Mouse (Mus musculus) hindbrain, embryonic 13.5 days (tissue): ENCODE data around the gene Tenm3. TPM values are rescaled to one million over a fixed set of nuclear protein-coding genes. Genes with fewer than 3 reads are reported as not detected.

Experiments used
- ATAC-seq: fragments of 200-750 bp; cut with Nextera tagmentation; 2 replicates; pipeline ENCODE4 v1.8.0; 2017; ENCODE audit warnings: moderate TSS enrichment; ENCODE audit not compliant: low FRiP score
- H3K27ac ChIP-seq: fragments of 300-500 bp; sonication (generic); 2 replicates; pipeline ENCODE4 v1.5.1; 2015; ENCODE audit warnings: inconsistent platforms, mild to moderate bottlenecking, moderate library complexity
- H3K27me3 ChIP-seq: fragments of 300-500 bp; sonication (generic); 2 replicates; pipeline ENCODE4 v1.6.1; 2015; ENCODE audit warnings: mild to moderate bottlenecking, inconsistent platforms
- H3K36me3 ChIP-seq: fragments of 300-500 bp; sonication (generic); 2 replicates; pipeline ENCODE4 v1.6.1; 2015; ENCODE audit warnings: mild to moderate bottlenecking, inconsistent platforms
- H3K4me1 ChIP-seq: fragments of 300-500 bp; sonication (generic); replicated peaks from 2 replicates; pipeline ENCODE4 v1.6.1; 2015; ENCODE audit warnings: inconsistent platforms
- H3K4me2 ChIP-seq: fragments of 300-500 bp; sonication (generic); 2 replicates; pipeline ENCODE4 v1.6.1; 2015; ENCODE audit warnings: inconsistent platforms, mild to moderate bottlenecking, moderate library complexity
- H3K4me3 ChIP-seq: fragments of 300-500 bp; sonication (generic); 2 replicates; pipeline ENCODE4 v1.5.1; 2015; ENCODE audit warnings: mild to moderate bottlenecking, inconsistent platforms
- H3K9ac ChIP-seq: fragments of 300-500 bp; sonication (generic); 2 replicates; pipeline ENCODE4 v1.6.1; 2015; ENCODE audit warnings: mild to moderate bottlenecking, inconsistent platforms
- H3K9me3 ChIP-seq: fragments of 300-500 bp; sonication (generic); 2 replicates; pipeline ENCODE4 v1.6.1; 2016; ENCODE audit warnings: inconsistent platforms
- WGBS: fragments of 180-500 bp; shearing (Covaris S2); methylation state at CpG from one replicate; pipeline ENCODE4 v1.1.7; 2015; 5-methylcytosine and 5-hydroxymethylcytosine counted together
- polyA plus RNA-seq: library from polyadenylated mRNA; unstranded; fragments of >200 nt; fragmentation: Nextera tagmentation; extraction: Ambion mirVana; gene quantifications from 2 replicates; pipeline ENCODE4 v1.2.1, GENCODE M21; 2015

The Tenm3 gene
- polyA plus RNA-seq, 1 experiment from 2014 or later: 35.7 TPM

- Histone ChIP-seq H3K4me3 (no peak overlapping the region), H3K9me3 (no peaks in the 10 kb centered on the region), H3K27me3 (0 out of 2 replicates have a peak, but pooled peaks cover 3% of the 10 kb centered on the region), H3K27ac (no peak overlapping the region), H3K36me3 (peaks cover 55% of the 10 kb centered on the region), H3K4me1 (no peaks in the 10 kb centered on the region), H3K9ac (no peak overlapping the region), H3K4me2 (no peak overlapping the region)
- no peak for ATAC-seq
- 95% methylated on average over 3 of the region's 3 CpGs for WGBS
These were observed 550.0 kb downstream of the Tenm3 start for GRCm38 (mm10) chr8:48293797-48294196.

DNA sequence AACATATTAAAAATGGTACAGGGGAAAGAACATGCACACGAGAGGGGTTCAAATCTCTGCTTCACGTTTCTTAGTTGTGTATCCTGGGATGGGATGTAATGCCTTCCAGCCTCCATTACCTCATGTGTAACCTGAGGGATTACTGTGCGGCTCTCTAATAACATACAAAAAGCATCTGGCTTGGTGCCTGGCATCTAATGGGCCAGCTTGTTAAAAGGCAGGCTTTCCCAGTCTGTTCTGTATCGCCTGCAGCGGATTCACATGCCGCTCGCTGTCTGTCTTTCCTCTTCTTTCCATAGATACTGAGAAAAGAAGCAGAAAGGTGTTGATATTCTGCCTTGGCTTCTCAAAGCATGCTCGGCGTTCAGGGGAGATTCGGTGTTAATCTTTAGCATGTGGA is 558.3 kb downstream of the Tenm3 start:
- Histone ChIP-seq H3K4me3 (no peak overlapping the region), H3K9ac (no peak overlapping the region), H3K4me1 (no peaks in the 10 kb centered on the region), H3K27me3 (no peaks in the 10 kb centered on the region), H3K4me2 (no peak overlapping the region), H3K9me3 (no peaks in the 10 kb centered on the region), H3K36me3 (peaks cover 12% of the 10 kb centered on the region; the same call in 1 of the 2 replicates), H3K27ac (no peak overlapping the region)
- WGBS: 81% methylated on average over 10 of the region's 10 CpGs
- no peak for ATAC-seq

- Histone ChIP-seq H3K4me3 (no peak overlapping the region), H3K9me3 (no peaks in the 10 kb centered on the region), H3K4me2 (no peak overlapping the region), H3K27ac (no peak overlapping the region), H3K9ac (no peak overlapping the region), H3K36me3 (peaks cover 10% of the 10 kb centered on the region), H3K4me1 (no peaks in the 10 kb centered on the region), H3K27me3 (no peaks in the 10 kb centered on the region)
- ATAC-seq: no peak
- 89% methylated on average over 11 of the region's 11 CpGs for WGBS
These were observed 561.9 kb downstream of the Tenm3 start for GRCm38 (mm10) chr8:48281855-48282254.

GRCm38 (mm10) chr8:48279360-48279759 is 564.4 kb downstream of the Tenm3 start:
- no peak overlapping the region for H3K4me3 ChIP-seq
- ATAC-seq: no peak
- H3K9ac ChIP-seq: no peak overlapping the region
- H3K36me3 ChIP-seq: peaks cover 35% of the 10 kb centered on the region
- H3K27me3 ChIP-seq: no peaks in the 10 kb centered on the region
- no peak overlapping the region for H3K4me2 ChIP-seq
- peaks cover 9% of the 10 kb centered on the region for H3K9me3 ChIP-seq
- WGBS: 89% methylated on average over 2 of the region's 2 CpGs
- no peaks in the 10 kb centered on the region for H3K4me1 ChIP-seq
- H3K27ac ChIP-seq: no peak overlapping the region

- peaks cover 9% of the 10 kb centered on the region for H3K9me3 ChIP-seq
- 24% methylated on average over 15 of the region's 15 CpGs for WGBS
- no peak overlapping the region for H3K9ac ChIP-seq
- H3K4me1 ChIP-seq: no peaks in the 10 kb centered on the region
- H3K27me3 ChIP-seq: no peaks in the 10 kb centered on the region
- H3K4me3 ChIP-seq: no peak overlapping the region
- no peak overlapping the region for H3K4me2 ChIP-seq
- peaks cover 32% of the 10 kb centered on the region for H3K36me3 ChIP-seq
- no peak overlapping the region for H3K27ac ChIP-seq
- peak; percentile 61; the same call in 1 of the 2 replicates for ATAC-seq
These were observed 565.6 kb downstream of the Tenm3 start for GRCm38 (mm10) chr8:48277986-48278635.

DNA sequence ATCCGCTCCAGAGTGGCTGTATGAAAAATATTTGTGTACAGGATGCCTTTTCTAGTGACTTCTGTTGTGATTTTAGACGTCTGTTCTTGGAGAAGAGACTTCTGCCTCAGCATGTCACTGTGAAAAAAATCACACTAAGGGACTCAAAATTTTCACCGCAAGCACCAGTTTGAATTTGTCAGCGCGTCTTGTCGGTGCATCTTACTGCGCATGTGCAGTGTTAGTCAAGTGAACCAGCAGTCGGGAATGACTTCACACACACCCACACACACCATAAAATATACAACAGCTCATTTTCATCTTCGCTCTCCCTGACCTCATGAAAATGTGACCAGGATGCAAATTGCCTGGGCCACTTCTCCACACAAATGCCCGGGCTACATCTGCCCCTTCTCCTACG is 568.7 kb downstream of the Tenm3 start:
- Histone ChIP-seq H3K4me3 (no peak overlapping the region), H3K4me2 (no peak overlapping the region), H3K9me3 (peaks cover 9% of the 10 kb centered on the region), H3K36me3 (peaks cover 39% of the 10 kb centered on the region), H3K9ac (no peak overlapping the region), H3K27me3 (no peaks in the 10 kb centered on the region), H3K27ac (no peak overlapping the region; the same call in 1 of the 2 replicates), H3K4me1 (no peaks in the 10 kb centered on the region)
- WGBS: 92% methylated on average over 11 of the region's 11 CpGs
- no peak for ATAC-seq

DNA sequence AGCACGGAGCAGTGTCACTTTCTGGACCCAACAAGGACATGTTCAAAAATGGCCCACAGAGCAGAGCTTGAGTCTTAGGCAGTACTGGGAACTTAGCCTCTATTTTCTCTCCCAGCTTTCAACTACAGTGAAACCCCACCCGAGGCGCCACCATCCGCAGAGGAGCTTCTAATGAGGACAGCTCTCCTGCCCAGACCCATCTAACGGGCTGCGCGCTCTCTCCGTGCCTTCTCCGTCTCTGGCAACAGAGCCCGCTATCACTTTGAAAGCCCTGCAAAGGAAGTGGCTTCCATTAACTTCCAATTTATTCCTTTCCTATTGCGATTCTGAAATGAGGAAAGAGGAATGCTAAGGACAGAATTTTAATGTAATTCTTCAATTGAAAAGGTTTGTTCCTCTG is 569.2 kb downstream of the Tenm3 start:
- Histone ChIP-seq H3K27ac (no peak overlapping the region), H3K27me3 (no peaks in the 10 kb centered on the region)

DNA sequence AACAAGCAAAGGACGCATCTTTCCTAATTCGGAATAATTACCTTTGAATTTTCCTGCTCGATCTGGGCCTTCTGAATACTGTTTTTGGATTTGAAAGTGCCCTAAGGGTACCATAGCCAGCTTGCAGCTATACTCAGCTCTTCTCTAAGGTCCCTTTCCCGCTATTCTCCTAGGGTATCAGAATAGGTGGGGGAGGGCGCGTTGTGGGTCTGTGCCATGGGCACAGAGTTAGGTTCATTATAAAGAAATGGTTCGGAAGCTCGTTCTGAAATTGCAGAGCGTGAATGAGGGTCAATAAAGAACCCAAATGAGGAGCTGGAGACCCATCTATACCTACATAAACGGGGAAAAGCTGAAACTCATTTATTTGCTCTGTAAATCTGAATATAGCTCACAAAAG is 575.1 kb downstream of the Tenm3 start:
- Histone ChIP-seq H3K4me1 (no peaks in the 10 kb centered on the region), H3K36me3 (peaks cover 13% of the 10 kb centered on the region; the same call in 1 of the 2 replicates), H3K27me3 (no peaks in the 10 kb centered on the region), H3K9me3 (no peaks in the 10 kb centered on the region), H3K27ac (no peak overlapping the region), H3K4me3 (no peak overlapping the region), H3K4me2 (no peak overlapping the region), H3K9ac (no peak overlapping the region)
- WGBS: 85% methylated on average over 10 of the region's 10 CpGs
- ATAC-seq: no peak

More for the DNA sequence above, 569.2 kb downstream of the Tenm3 start:
- Histone ChIP-seq H3K4me1 (no peaks in the 10 kb centered on the region), H3K4me2 (no peak overlapping the region), H3K36me3 (peaks cover 39% of the 10 kb centered on the region), H3K4me3 (no peak overlapping the region), H3K9me3 (peaks cover 9% of the 10 kb centered on the region), H3K9ac (no peak overlapping the region)
- WGBS: 88% methylated on average over 11 of the region's 11 CpGs
- ATAC-seq: no peak

DNA sequence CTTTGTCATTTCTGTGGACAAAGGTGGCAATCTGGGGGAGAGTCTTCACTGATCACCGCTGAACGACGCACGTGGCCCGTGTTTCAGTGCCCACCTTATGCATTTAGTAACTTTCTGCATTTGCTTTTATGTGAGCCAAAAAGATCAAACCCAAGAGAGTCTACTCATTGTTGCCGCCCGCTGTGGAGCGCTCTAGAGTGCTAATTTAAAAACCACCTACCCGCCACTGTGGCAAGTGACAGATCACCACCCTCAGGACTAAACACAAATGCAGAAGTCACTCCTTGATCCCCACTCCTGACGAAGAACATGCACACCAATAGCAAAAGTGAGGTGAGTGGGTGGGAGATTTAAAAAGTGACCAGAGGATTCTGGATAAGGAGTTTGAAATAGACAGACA is 583.5 kb downstream of the Tenm3 start:
- H3K36me3 ChIP-seq: peaks cover 7% of the 10 kb centered on the region
- no peak for ATAC-seq
- no peaks in the 10 kb centered on the region for H3K27me3 ChIP-seq
- H3K4me1 ChIP-seq: no peaks in the 10 kb centered on the region
- no peak overlapping the region for H3K9ac ChIP-seq
- 89% methylated on average over 10 of the region's 10 CpGs for WGBS
- H3K9me3 ChIP-seq: no peaks in the 10 kb centered on the region
- H3K27ac ChIP-seq: no peak overlapping the region
- H3K4me2 ChIP-seq: no peak overlapping the region
- H3K4me3 ChIP-seq: no peak overlapping the region

DNA sequence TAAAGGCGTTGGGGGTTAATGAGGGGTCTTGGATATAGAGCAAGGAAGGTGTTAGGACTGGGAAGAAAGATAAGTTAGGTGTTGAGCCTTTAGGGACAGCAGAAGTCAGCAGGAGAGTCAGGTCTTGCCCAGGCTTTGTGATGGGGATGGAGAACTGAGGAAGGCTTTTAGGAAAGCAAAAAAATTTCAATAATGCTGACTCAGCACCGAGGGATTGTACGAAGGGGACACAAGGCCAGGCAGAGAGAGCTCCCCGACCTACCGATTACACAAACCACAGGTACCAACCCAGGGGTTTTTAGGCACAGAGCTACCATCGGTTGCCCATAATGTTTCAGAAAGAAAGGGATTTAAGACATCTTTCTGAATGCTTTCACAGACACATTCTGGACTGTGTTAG is 583.9 kb downstream of the Tenm3 start:
- H3K4me2 ChIP-seq: no peak overlapping the region
- H3K9ac ChIP-seq: no peak overlapping the region
- no peak for ATAC-seq
- no peaks in the 10 kb centered on the region for H3K27me3 ChIP-seq
- H3K9me3 ChIP-seq: no peaks in the 10 kb centered on the region
- H3K27ac ChIP-seq: no peak overlapping the region
- WGBS: 88% methylated on average over 6 of the region's 6 CpGs
- no peaks in the 10 kb centered on the region for H3K4me1 ChIP-seq
- H3K36me3 ChIP-seq: peaks cover 7% of the 10 kb centered on the region
- no peak overlapping the region for H3K4me3 ChIP-seq

GRCm38 (mm10) chr8:48243876-48244275 is 599.9 kb downstream of the Tenm3 start:
- H3K4me3 ChIP-seq: no peak overlapping the region
- H3K4me1 ChIP-seq: peaks cover 8% of the 10 kb centered on the region; the same call in 1 of the 2 replicates
- H3K4me2 ChIP-seq: no peak overlapping the region
- H3K27ac ChIP-seq: no peak overlapping the region
- 95% methylated on average over 2 of the region's 2 CpGs for WGBS
- peaks cover 12% of the 10 kb centered on the region for H3K36me3 ChIP-seq
- no peak for ATAC-seq
- H3K9me3 ChIP-seq: no peaks in the 10 kb centered on the region
- H3K9ac ChIP-seq: no peak overlapping the region
- no peaks in the 10 kb centered on the region for H3K27me3 ChIP-seq

DNA sequence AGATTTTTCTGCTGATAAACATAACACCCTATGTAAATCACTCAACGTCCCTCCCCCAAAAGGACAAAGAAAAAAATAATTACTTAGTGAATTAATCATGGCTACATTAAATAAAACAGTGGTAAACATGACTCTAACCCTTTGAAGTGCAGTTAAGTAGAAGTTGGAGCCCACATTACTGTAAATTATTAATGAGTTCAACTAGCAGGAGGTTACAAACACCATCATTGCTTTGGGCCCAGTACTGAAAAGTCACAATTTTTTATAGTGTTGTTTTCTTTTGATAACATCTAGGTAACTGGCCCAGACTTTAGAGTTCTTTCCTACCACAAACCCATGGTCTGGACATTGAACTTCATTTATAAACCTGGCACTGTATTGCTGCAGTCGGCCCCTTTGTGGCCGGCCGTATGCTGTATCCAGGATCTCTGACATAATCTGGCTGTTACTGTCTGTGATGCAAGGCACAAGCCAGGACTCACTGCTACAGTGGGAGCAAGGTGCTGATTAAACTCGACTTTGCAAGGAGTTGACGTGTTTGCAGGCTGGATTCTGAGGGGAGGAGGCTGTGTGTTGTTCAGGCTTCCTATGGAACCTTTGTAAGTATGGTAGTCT is 602.7 kb downstream of the Tenm3 start:
- H3K4me3 ChIP-seq: no peak overlapping the region
- H3K27ac ChIP-seq: no peak overlapping the region
- H3K27me3 ChIP-seq: no peaks in the 10 kb centered on the region
- WGBS: 75% methylated on average over 6 of the region's 6 CpGs
- no peak overlapping the region for H3K9ac ChIP-seq
- no peak for ATAC-seq
- peaks cover 35% of the 10 kb centered on the region for H3K36me3 ChIP-seq
- H3K4me1 ChIP-seq: peaks cover 8% of the 10 kb centered on the region; the same call in 1 of the 2 replicates
- H3K9me3 ChIP-seq: no peaks in the 10 kb centered on the region
- no peak overlapping the region for H3K4me2 ChIP-seq

DNA sequence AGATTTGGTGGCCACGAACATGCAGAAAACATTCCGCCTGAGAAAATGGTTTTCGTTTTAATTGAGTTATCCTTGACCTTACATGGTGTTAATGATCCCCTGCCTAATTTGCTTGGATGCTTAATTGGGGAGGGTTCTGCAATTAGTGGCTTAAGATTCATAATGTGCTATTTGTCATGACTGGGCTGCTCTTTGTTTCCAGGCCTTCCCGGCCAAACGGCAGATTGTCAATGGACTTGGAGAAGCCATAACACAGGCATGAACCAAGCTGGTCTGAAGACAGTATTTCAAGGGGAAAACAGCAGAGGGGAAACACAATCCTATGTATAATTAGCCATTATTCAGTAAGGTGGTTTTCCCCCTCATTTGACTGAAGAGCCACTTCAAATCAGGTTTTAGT is 606.8 kb downstream of the Tenm3 start:
- Histone ChIP-seq H3K9me3 (0 out of 2 replicates have a peak, but pooled peaks cover 3% of the 10 kb centered on the region), H3K4me3 (no peak overlapping the region), H3K4me1 (peaks cover 14% of the 10 kb centered on the region), H3K27ac (no peak overlapping the region), H3K27me3 (no peaks in the 10 kb centered on the region), H3K36me3 (peaks cover 50% of the 10 kb centered on the region), H3K4me2 (no peak overlapping the region), H3K9ac (no peak overlapping the region)
- no peak for ATAC-seq
- WGBS: 78% methylated on average over 5 of the region's 5 CpGs
